Mouse (Mus musculus): ENCODE data around the gene Naip5.
"Not testable (repeated sequence)": the region's sequence is repeated elsewhere in the genome, so short reads cannot be mapped to it uniquely, and the experiment has no call there.

The Naip5 gene

DNA sequence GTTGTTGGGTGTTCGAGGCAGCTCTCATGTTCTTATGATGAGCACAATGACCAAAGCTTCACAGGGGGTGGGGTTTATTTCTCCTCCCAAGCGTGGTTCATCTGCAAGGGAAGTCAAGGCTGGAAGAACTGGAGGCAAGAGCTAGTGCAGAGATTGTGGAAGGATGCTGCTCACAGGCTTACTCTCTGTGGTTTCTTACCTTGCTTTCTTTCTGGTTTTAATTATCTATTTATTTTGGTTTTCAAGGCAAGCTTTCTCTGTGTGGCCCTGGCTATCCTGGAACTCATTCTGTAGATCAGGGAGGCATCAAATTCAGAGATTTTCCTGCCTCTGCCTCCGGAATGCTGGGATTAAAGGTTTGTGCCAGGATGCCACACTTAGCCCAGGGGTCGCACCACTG, at the start of gene Naip5:
Gene Naip5, minus strand, starts transcription at position 101 of the 400 bp plus-strand sequence.
- CTCF ChIA-PET, result not testable (repeated sequence)

DNA sequence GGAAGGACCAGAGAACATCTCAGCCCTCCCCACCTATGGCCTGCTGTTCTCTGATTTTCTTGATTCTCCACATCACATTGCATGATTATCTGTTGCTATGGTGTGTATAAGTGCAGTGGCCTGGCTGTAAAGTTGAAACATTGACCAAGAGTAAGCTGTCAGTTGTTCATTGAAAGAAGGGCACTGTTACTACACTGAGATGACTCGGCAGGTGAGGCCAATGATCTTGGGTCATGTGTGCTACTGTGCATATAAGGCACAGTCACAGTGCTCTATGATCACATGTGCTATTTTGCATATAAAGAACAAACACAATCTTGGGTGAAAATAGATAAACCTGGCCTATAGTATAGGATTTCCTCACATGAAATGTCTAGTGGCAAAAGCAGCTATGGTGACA, 38.5 kb upstream of the Naip5 start:
- CTCF ChIA-PET, result no interaction called here

DNA sequence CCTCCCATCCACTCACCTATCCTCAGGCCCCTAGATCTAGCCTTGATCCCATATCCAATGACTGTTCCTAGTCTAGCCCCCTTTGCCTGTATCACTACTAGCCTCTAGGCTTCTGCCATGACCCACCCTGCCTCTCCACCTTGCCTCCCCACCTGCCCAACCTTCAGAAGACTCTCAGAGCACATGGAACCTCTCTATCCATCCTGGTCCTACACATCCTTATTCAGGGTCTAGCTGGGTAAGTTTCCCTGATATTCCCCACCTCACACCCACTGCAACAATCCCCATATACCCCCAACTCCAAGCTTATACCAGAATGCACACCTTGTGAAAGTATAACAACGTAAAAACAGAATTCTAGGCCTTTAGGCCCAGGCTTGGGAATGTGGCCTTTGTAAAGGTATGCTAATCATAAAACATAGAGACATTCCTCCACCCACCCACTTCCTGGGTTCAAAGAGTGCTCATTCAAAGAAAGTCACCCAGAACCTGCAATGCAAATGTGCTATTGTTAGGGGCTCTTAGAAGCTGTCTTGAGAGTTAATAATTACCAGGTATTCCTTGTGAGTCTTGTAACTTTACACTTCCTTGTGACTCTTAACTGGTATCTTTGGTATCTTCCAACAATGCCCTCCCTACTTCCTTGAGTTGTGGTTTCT, 25.5 kb upstream of the Naip5 start:
- CTCF ChIA-PET, result not testable (repeated sequence)

- CTCF ChIA-PET, result not testable (repeated sequence)
Observed at GRCm38 (mm10) chr13:100256996-100257395, 10.9 kb upstream of the Naip5 start.

GRCm38 (mm10) chr13:100255925-100256324, 9.8 kb upstream of the Naip5 start:
- CTCF ChIA-PET, result not testable (repeated sequence)

- CTCF ChIA-PET, result not testable (repeated sequence)
Observed at GRCm38 (mm10) chr13:100251897-100252296, 5.8 kb upstream of the Naip5 start.

DNA sequence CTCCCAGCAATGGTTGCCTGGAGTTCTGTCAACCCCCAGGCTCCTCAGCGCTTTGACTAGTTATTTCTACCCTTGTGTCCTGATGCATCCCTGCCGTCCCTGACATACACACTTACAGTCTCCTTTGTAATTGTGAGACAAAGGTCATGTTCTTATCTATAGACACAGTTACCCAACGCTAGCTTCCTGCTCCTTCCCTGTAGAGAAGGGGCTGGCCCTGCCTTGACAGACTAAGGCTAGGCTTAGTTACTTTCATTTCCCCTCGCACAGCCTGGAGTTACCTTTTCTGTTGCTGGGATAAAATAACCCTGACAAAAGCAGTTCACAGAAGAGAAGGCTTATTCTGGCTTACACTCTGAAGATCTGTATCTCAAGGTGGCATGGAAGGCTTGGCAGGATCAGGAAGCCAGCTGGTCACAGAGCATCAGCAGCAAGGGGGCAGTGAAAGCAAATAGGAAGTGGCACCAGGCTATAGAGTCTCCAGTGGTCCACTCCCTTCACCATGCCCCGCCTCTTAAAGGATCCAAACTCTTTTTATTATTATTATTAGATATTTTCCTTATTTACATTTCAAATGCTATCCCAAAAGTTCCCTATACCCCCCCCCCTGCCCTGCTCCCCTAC, 885 bp upstream of the Naip5 start:
- CTCF ChIA-PET, result not testable (repeated sequence)

- CTCF ChIA-PET, result no interaction called here
Observed at GRCm38 (mm10) chr13:100243702-100244101, 2.4 kb downstream of the Naip5 start.

DNA sequence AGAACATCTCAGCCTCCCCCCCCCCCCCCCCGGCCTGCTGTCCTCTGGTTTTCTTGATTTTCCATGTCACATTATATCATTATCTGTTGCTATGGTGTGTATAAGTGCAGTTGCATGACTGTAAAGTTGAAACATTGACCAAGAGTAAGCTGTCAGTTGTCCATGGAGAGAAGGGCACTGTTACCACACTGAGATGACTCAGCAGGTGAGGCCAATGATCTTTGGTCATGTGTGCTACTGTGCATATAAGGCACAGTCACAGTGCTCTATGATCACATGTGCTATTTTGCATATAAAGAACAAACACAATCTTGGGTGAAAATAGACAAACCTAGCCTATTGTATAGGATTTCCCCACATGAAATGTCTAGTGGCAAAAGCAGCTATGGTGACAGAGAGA, 32.4 kb downstream of the Naip5 start:
- CTCF ChIA-PET, result not testable (repeated sequence)

- CTCF ChIA-PET, result no interaction called here
Observed at GRCm38 (mm10) chr13:100210540-100210939, 35.6 kb downstream of the Naip5 start.

GRCm38 (mm10) chr13:100203319-100203718, 42.8 kb downstream of the Naip5 start:
- CTCF ChIA-PET, result no interaction called here

DNA sequence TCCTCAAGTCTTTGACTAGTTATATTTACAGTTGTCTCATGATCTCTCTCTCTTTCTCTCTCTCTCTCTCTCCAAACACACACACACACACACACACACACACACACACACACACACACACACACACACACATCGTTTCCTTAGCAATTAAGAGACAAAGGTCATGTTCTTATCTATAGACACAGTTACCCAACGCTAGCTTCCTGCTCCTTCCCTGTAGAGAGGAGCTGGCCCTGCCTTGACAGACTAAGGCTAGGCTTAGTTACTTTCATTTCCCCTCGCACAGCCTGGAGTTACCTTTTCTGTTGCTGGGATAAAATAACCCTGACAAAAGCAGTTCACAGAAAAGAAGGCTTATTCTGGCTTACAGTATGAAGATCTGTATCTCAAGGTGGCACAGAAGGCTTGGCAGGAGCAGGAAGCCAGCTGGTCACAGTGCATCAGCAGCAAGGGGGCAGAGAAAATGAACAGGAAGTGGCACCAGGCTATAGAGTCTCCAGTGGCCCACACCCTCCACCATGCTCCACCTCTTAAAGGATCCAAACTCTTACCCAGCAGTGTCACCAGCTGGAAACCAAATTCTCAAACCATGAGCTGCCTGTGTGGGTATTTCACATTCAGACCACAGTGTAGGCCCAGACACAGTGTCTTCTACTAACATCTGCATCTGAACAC, 44.3 kb downstream of the Naip5 start, which contains the start of gene Naip2:
Gene Naip2, minus strand, starts transcription at position 434 of the 675 bp plus-strand sequence.
- CTCF ChIA-PET, result not testable (repeated sequence)

DNA sequence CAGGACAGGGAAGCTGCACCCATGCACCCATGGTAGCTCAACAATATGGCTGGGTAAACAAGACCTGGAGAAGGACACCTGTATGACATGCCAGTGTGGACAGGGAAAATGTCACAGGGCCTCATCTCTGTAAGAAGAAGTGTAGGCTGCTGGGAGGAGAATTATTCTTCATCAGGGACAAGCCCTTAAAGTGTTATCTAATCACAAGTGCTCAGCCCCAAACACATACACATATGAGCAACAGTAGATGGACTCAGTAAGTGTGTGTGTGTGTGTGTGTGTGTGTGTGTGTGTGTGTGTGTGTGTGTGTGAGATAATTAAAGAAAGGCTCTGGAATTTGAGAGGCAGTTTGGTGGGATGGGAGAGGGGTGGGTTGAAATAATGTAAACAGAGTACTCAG, 45.3 kb downstream of the Naip5 start:
- CTCF ChIA-PET, result no interaction called here

DNA sequence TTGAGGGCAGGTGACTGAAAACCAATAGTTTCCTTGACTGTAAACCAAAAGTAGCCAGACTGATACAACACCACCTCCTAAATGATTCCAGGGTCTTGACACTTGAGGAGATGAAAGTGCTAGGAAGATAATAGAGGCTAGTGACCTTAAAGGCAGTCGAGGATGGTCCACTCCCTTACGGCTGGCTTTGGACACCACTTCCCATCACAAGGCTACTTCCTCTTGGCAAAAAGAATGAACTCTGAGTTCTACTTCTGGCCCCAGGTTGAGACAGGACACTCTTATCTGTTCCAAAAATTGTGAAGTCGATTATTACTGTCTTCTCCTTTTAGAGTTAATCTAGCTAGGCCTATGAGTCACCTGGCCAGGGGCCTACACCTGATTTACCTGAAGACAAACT, 50.7 kb downstream of the Naip5 start:
- CTCF ChIA-PET, result no interaction called here

- CTCF ChIA-PET, result not testable (repeated sequence)
Observed at GRCm38 (mm10) chr13:100183111-100183510, 63.0 kb downstream of the Naip5 start.

DNA sequence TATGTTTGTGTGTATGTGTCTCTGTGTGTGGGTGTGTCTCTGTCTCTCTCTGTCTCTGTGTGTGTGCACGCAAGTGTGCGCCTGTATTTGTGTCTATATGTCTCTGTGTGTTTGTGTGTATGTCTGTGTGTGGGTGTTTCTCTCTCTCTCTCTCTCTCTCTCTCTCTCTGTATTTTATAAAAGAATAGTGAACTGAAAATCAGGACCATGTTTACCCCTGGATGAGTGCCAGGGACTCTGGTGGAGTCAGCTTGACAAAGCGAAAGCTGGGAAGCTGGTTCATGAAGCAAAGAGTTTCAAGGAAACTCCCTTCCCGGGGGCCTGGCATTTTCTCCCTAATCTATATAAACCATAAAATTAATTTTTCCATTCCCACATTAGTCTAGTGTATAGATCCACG, 71.8 kb downstream of the Naip5 start:
- CTCF ChIA-PET, result not testable (repeated sequence)

DNA sequence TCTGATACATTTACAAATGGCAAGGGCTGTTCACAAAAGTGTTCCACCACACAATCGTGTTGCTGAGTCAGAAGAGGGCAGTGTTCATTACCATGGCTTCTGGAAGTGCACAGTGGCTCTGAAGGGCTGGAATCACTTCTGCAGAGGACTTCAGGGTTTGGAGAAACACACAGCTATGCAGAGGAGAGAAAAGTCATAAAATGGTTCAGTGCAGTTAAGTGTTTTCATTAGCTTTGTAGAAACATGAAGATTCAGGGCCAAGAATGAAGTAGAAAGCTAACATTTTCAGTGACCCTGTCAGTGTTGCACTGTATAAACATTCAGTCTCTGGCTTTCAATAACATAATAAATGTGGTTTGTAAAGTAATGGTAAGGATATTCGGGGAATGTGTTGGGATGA, 79.7 kb downstream of the Naip5 start:
- CTCF ChIA-PET, result not testable (repeated sequence)

DNA sequence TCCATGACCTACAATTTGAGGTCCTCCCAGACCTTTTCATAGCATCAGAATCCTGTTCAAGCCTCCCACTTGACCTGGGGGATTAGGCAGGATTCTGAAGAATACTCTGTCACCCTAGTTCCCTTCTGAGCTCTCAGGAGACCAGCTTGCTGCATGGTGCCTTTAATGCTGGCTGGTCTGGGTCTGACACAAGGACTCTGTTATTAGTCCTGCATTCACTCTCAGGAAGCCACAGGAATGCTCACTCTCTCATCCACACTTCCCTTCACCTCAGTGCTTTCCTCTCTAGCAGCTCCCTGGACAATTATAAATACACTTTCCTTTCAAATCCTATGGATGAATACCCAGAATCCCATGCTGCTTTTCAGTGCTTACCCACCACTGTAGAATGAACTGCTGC, 83.7 kb downstream of the Naip5 start:
- CTCF ChIA-PET, result not testable (repeated sequence)

Measured in spleen, embryonic (tissue).